Mouse (Mus musculus): Measurements from ENCODE around the gene Ezh1.

The Ezh1 gene

GRCm38 (mm10) chr11:101170811-101171610, 55.3 kb downstream of the Ezh1 start, which contains the start of gene Plekhh3:
Plekhh3 (minus strand) TSS chr11:101171351.
- in situ Hi-C loops (cut with MboI, MseI) = no loop called here

DNA sequence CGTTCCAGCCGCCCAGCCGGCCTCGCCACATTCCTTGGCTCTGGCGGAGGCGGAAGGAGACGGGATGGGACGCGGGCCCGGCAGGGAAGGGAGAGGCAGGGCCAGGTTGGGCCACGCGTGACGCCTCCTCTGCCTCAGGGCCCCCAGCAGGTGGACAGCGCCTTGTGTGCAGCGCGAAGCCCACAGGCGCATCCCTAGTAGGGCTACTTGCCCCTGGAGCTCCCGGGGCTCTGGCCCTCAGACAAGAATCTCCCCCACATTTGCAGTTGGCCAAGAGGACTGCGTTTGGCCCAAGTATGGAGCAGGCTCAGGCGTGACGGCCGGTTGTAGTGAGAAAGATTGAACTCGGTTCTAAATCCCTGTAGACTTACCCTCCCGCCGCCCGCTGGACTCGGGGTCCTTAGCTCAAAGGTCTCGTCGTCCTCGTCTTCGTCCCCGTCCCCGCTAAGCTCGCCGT, 55.9 kb downstream of the Ezh1 start, which contains the start of gene Cntnap1:
TSS of gene Cntnap1 (plus strand) at position 170 of the 457 bp plus-strand sequence.
- in situ Hi-C loops (cut with MboI, MseI) = no loop called here

DNA sequence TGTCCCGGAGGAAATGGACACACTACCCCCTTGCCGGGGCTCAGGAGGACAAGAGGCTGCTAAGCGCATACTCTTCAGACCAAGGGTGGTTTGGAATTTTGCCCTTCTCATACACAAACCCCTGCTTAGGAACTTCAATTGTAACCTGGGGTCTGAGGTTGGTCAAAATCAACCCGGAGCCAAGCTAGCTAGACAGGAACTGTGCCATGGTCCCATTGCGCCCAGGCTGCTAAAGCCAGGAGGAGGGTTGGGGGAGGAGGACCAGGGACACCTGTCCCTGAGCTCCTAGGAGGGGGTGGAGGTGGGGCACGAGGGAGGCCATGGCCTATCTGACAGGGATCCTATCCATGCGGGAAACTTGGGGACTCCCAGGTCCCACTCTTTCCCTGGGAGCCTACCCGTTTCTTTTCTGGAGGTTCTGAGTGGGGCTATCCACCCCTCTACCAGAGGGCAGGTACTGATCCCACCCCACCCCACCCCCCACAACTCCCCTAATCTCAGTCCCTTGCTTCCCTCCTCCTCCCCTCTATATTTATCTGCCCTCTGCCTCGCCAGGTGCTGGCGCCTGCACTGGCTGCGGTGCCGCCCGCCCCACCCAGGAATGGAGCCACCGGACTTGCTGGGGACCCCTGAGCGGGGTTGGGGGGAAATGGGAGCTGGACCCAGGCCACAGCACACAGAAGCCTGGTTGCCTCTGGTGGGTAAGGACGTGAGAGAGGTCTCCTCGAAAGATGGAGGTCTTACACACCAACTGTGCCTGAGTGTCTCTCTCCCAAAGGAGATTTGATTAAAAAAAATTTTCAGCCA, 56.8 kb downstream of the Ezh1 start:
- in situ Hi-C loops (cut with MboI, MseI) = no loop called here

GRCm38 (mm10) chr11:101168301-101168980, 57.8 kb downstream of the Ezh1 start:
- in situ Hi-C loops (cut with MboI, MseI) = no loop called here

GRCm38 (mm10) chr11:101167963-101168300, 58.3 kb downstream of the Ezh1 start:
- in situ Hi-C loops (cut with MboI, MseI) = no loop called here

- in situ Hi-C loops (cut with MboI, MseI) = no loop called here
Measured at GRCm38 (mm10) chr11:101167211-101167962, 58.9 kb downstream of the Ezh1 start.

GRCm38 (mm10) chr11:101166357-101166756, 59.9 kb downstream of the Ezh1 start:
- in situ Hi-C loops (cut with MboI, MseI) = no loop called here

DNA sequence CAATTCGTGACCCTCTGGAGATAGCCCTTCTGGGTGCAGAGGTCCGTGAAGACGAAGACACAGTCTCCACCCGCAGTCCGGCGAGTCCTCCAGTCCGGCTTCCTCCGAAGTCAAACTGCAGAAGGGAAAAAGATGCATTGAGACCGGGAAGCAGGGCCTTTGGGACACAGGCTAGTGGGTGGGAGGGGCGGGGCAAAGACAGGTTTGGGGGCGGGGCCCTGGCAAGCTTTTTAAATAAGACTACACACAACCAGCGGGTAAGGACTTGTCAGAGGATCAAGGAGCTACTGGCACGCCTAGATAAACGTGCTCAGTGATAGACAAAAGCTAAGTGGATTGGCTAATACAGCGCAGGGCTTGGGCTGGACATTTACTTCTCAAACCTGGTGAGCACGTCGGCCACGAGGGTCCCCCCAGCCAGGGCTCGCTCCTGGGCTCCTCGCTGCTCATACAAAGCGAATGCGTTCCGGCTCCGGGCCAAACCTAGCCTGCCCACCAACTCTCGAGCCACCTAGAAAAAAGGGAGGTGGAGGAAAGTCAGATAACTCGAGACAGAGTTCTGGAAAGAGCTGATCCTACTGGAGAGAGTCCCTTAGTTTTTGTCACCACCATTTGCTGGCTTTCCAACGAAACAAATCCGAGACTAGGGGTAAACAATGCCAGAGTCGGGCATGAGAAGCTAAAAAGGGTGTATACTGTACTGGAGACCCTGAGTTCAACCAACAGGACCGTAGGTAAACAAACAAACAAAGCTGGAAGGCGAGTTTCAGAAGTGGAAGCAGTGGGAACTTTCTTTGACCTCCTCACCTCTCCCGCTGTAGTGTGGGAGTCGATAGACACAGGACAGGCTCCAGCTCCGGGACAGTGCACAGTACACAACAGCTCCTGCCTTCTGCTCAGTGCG, 61.3 kb downstream of the Ezh1 start:
- in situ Hi-C loops (cut with MboI, MseI) = loop anchor here (5.0 kb wide), 1 partner anchor 43 kb away; no protein-coding TSS in a partner anchor

DNA sequence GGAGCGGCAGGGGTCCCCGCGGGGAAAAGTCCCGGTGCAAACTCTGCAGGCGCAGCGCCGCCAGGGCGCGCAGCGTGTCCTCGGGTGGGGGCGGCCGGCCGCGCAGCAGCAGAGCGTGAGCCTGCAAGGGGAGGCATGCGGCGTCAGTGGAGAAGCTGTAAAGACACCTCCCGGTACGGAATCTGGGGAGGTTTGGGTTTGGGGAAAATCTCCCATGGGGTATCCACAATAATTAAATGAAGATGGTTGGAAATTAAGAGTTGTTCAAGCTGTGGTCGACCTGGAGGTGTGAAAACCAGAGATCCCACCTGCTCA, 62.0 kb downstream of the Ezh1 start:
- in situ Hi-C loops (cut with MboI, MseI) = loop anchor here (5.0 kb wide), 1 partner anchor 42 kb away; no protein-coding TSS in a partner anchor

- in situ Hi-C loops (cut with MboI, MseI) = loop anchor here (5.0 kb wide), 1 partner anchor 41 kb away; no protein-coding TSS in a partner anchor
Measured at GRCm38 (mm10) chr11:101163476-101164350, 62.5 kb downstream of the Ezh1 start.

- in situ Hi-C loops (cut with MboI, MseI) = loop anchor here (5.0 kb wide), 1 partner anchor 40 kb away; no protein-coding TSS in a partner anchor
Measured at GRCm38 (mm10) chr11:101162772-101163171, 63.5 kb downstream of the Ezh1 start.

DNA sequence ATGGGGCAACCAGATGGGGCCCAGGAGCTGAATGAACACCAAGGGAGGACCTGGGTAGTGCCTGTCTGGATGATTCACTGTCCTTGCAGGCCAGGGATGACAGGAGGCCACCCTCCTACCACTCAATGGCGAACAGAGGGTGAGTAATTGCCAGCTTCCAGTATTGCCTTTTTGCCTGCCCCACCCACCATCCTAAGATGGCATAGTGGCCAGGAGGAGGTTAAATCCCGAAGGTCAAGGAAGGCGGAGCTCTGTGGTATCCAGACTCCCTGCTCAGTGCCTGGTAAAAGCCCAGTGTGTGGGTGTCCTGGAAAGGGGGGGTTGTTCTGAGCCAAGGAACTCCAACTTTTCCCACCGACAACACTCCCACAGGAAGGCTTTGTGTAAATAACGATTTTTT, 64.0 kb downstream of the Ezh1 start:
- in situ Hi-C loops (cut with MboI, MseI) = loop anchor here (5.0 kb wide), 1 partner anchor 40 kb away; no protein-coding TSS in a partner anchor

DNA sequence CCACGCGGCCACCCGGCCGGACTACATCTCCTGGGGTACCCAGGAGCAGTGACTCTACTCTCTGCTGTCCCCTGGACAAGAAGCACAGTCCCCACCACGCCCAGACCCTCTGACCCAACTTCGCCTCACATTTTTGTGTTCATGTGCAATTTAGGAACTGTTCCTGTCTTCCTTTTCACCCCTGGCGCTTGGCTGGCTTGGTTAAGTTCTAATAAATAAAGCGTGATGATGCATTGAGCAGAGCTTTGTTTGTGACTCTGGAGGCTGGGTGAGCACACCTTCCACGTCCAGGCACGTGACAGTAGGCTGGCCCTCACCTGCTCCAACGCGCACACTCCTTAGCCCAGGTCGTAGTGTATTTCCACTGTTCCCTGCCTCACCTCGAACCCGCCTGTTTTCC, 64.7 kb downstream of the Ezh1 start:
- in situ Hi-C loops (cut with MboI, MseI) = loop anchor here (5.0 kb wide), 1 partner anchor 39 kb away; no protein-coding TSS in a partner anchor

GRCm38 (mm10) chr11:101160981-101161505, 65.2 kb downstream of the Ezh1 start:
- in situ Hi-C loops (cut with MboI, MseI) = loop anchor here (5.0 kb wide), 1 partner anchor 39 kb away; no protein-coding TSS in a partner anchor

DNA sequence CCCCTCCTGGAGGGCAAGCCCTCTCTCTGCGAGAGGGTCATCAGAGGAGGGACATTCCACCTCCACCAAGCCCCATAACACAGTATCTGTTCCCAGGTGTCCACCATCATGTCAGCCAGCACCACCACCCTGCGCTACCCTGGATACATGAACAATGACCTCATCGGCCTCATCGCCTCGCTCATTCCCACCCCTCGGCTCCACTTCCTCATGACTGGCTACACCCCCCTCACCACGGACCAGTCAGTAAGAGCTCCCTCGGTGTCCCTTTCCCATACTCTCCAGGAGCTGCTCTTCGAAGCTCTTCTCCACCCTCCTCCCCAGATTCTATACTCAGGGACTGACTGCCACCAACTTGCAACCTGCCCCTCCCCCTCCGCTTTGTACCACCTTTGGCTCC, 66.1 kb downstream of the Ezh1 start:
- in situ Hi-C loops (cut with MboI, MseI) = loop anchor here (5.0 kb wide), 1 partner anchor 38 kb away; no protein-coding TSS in a partner anchor

DNA sequence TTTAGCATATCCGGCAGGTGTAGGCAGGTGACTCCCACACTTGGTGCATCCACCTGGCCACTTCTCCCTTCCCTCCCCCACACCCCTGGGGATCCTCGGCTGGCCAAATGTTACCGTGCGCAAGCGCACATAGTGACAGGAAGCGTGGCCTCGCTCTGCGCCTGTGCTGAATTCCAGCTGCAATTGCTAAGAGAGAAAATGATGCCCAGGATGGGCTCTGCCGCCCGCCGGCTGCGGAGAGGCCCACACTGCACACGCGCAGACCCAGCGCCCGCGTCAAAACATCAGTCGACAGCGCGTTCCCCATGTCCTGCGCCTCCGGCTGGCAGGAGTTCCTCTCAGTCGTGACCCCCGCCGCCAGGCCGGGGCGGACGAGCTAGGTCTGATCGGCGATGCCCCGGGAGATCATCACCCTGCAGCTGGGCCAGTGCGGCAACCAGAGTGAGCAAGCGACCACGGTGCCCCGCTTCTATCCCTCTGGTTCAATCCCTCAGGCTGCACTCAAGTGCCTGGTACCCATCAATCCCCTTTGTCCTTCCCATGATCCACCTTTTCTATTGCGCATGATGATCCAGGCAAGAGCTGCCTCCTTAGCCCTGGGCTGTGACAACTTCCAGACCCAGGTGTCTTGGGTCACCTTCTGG, 70.4 kb downstream of the Ezh1 start, which contains the start of gene Tubg2:
TSS of gene Tubg2 (plus strand) at position 180 of the 644 bp plus-strand sequence.
- in situ Hi-C loops (cut with MboI, MseI) = no loop called here

DNA sequence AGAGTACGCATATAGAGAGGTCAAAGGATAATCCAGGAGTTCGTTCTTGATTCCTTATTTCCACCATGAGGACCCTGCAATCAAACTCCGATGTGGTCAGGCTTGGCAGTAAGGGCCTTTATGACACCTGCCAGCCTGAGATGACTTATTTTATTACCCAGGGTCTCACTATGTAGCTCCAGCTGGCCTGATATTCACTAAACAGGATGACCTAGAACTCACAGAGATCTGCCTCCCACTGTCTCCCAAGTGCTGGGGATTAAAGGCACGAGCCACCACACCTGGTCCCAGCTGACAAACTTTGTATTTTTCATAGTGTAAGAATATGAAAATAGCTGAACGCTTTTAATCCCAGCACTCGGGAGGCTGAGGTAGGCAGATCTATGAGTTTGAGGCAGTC, 71.1 kb downstream of the Ezh1 start:
- in situ Hi-C loops (cut with MboI, MseI) = no loop called here

GRCm38 (mm10) chr11:101154648-101155047, 71.6 kb downstream of the Ezh1 start:
- in situ Hi-C loops (cut with MboI, MseI) = no loop called here
